8 mouse cellular contexts compared by ENCODE assay signal in the genomic region with DNA sequence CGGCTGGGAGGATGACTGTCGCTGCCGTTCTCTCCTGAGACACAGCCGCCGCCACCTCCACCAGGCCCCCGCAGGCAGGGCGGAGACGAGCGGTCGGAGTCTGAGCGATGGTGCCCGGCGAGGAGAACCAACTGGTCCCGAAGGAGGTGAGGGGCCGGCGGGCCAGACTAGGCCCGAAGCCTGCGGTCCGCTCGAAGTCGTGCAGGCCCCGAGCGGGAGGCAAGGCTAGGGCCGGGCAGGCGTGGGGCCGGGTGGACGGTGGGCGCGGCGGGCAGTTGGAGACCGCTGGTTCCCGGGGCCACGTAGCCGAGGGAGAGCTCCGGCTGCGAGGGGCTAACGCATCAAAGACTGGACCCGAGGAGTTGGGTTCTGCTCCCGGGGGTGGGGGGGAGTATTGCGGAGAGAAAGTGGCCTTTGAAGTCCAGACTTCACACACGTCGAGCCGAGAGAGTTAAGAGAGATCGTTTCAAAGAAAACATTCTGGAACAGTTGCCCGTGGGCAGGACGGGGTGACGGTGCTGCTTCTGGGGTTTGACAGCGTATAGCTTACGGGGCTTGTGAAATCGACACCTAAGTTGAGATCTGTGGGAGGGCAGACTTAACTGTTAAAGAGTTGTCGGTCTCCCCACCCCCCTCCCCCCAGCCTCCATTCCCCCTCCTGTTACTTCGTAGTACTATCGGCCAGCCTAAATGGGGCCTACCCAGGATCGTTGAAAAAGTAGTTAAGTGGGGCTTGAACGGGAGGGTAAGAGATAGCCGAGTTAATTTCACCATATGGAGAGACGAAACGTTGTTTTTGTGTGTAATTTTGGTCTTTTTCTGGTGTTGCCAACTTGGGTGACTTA. TPM values are rescaled to one million over a fixed set of nuclear protein-coding genes. Genes with fewer than 3 reads are reported as not detected.
DNase-seq lines count a peak whose midpoint lies in the region; ATAC-seq and TF ChIP-seq lines count a peak whose summit lies in the region.

No protein-coding gene starts in this region.

- no peak for TF ChIP-seq CTCF in bone marrow macrophage, adult 2 months (IDR thresholded peaks at IDR 0.05; ENCODE audit: low read depth, low read length)

- H3K4me1 ChIP-seq in bone marrow macrophage, adult 2 months (ENCODE audit: control insufficient read depth, insufficient read depth, low read length) = peaks cover 20% of the 10 kb centered on the region
- peaks cover 27% of the 10 kb centered on the region for H3K4me1 ChIP-seq in limb, embryonic 12.5 days (replicated peaks)

- no peaks in the 10 kb centered on the region for H3K9me3 ChIP-seq in limb, embryonic 12.5 days

- peak overlapping the region; percentile 76 for H3K4me2 ChIP-seq in limb, embryonic 12.5 days

- 1% methylated on average over 58 of the region's 58 CpGs for WGBS in limb, embryonic 12.5 days

- peak overlapping the region; percentile 98 for H3K9ac ChIP-seq in limb, embryonic 12.5 days (replicated peaks)

- intact Hi-C loops in heart, postnatal 25 days (cut with DNase I) = no loop called here

- peak; percentile 97 for DNase-seq in heart, adult 11 months
- no peak for DNase-seq in heart, postnatal 25 days (ENCODE audit: low spot score)
- DNase-seq in A20 (ENCODE audit: low read depth, low spot score) = peak; percentile 78
- DNase-seq in forelimb bud, embryonic 11.5 days (ENCODE audit: low read depth, low spot score) = peak; percentile 64
- no peak for DNase-seq in layer of hippocampus, postnatal 14 days (ENCODE audit: low spot score in 2 of 2)

- no peaks in the 10 kb centered on the region for H3K27me3 ChIP-seq in limb, embryonic 12.5 days

- H3K36me3 ChIP-seq in limb, embryonic 12.5 days = peaks cover 9% of the 10 kb centered on the region; the same call in 1 of the 2 replicates

- peak overlapping the region; percentile 78 for H3K27ac ChIP-seq in bone marrow macrophage, adult 2 months (ENCODE audit: insufficient read depth, low read depth, low read length)
- peak overlapping the region; percentile 99 for H3K27ac ChIP-seq in limb, embryonic 12.5 days

- ATAC-seq in limb, embryonic 12.5 days (ENCODE audit: insufficient number of reproducible peaks, insufficient read depth, low FRiP score, low TSS enrichment, low read depth) = peak; percentile 79
- ATAC-seq in monocyte, adult 5-6 weeks (replicated peaks; ENCODE audit: insufficient number of reproducible peaks, low FRiP score, low TSS enrichment, poor library complexity, severe bottlenecking) = peak; percentile 61

- H3K4me3 ChIP-seq in bone marrow macrophage, adult 2 months (ENCODE audit: insufficient read depth, low read length) = peak overlapping the region; percentile 100
- H3K4me3 ChIP-seq in limb, embryonic 12.5 days (replicated peaks) = peak overlapping the region; percentile 94

- no peak for TF ChIP-seq POLR2A in bone marrow macrophage, adult 2 months (IDR thresholded peaks at IDR 0.05; ENCODE audit: borderline replicate concordance, low read depth, low read length)

RNA-seq across cellular contexts. Expression of a gene that starts 0.5 kb away (rescaled TPM):
- 10 to 100 TPM; 74.6 to 78.0 TPM for total RNA-seq in heart, postnatal 25 days (2021)
- 36.2 and 39.2 TPM in 2 replicates for polyA plus RNA-seq in bone marrow macrophage, adult 2 months (2012; ENCODE audit: insufficient read depth, insufficient read length, missing spikeins)
- 102 and 107 TPM in 2 replicates for polyA plus RNA-seq in limb, embryonic 12.5 days (2016; fragmentation: Nextera tagmentation; extraction: Ambion mirVana)
- total RNA-seq in monocyte, adult 5-6 weeks (2017) = 128 to 156 TPM (median 131 TPM) in 3 replicates
- total RNA-seq in layer of hippocampus, postnatal 14 days (2021) = 10 to 100 TPM; 64.3 to 66.0 TPM

Comparison
In these comparisons a context has a peak if more than half of its experiments do, and no peak if none do; other contexts are left out.
1. DNase-seq: peak in heart, adult 11 months (single experiment), A20 (single experiment) and forelimb bud, embryonic 11.5 days (single experiment); none in heart, postnatal 25 days (single experiment) and layer of hippocampus, postnatal 14 days (0 of 2).